Mouse (Mus musculus) layer of hippocampus, adult 11-12 months (tissue): ENCODE results near the gene Zfp689.
"Not testable (repeated sequence)": the region's sequence is repeated elsewhere in the genome, so short reads cannot be mapped to it uniquely, and the experiment has no call there.

Source experiments
- DNase-seq: peaks from one replicate; pipeline ENCODE4 v3.0.0; 2022; ENCODE audit warnings: low spot score

The Zfp689 gene

DNA sequence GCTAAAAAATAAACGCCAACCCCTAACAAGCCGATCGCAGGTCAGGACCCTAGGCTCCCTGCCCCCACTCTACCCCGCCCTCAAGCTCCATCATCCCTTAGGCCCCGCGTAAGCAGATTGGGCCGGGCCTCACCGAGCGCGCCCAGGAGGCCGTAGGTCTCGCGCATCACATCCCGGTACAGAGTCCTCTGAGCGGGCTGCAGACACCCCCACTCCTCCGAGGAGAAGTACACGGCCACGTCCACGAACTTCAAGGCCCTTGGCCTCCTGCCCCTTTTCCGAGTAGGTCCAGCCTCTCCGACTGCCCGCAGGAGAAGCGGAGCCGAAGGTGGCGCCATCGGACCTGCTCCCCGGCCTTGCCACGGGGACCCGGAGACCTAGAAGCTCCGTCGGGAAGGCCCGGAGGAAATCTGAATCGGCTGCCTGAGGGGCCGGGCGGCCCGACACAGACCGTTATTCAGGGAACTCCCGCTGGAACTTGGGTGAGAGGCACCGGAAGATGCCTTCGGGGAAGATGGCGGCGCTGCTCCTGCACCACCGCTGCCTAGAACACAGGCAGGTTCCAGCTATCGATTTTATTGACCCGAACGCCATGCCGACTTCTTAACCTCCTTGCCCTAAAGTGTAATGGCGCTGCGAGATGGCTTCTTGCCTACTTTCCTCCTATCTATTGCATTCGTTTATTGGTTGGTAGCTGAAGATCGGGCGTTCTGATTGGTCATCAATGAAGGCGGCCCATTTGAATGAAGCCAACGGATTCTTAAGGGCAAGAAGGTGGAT lies at the start of gene Zfp689:
Zfp689 (minus strand) TSS at position 638 of the 780 bp plus-strand sequence.
- DNase-seq: peak; percentile 97

DNA sequence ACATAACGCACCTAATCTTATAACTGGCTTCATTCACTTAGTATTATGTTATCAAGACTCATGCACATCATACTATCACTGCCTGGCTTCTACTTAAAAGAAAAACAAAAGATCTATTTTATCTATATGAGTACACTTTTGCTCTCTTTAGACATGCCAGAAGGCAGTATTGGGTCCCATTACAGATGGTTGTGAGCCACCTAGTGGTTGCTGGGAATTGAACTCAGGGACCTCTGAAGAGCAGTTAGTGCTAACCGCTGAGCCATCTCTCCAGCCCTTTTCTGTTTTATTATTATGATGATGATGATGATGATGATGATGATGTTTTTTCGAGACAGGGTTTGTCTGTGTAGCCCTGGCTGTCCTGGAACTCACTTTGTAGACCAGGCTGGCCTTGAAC lies 49.4 kb upstream of the Zfp689 start:
- DNase-seq: peak; percentile 53

DNA sequence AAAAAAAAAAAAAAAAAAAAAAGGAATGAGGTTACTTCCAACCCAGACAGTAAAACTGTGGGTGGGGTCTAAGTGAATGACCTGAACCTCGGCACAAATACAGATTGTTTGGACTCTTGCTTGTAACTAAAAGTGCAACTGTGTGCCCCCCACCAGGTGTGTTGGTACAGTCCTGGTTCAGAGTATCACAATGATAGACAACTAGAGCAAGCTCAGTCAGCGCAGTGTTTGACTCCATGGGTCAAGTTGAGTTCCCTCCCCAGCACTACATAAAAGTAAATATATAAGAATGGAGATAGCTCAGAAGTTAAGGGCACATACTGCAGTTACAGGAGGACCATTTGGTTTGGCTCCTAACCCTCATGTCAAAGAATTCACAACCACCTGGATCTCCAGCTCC lies 48.4 kb upstream of the Zfp689 start:
- DNase-seq: no peak

DNA sequence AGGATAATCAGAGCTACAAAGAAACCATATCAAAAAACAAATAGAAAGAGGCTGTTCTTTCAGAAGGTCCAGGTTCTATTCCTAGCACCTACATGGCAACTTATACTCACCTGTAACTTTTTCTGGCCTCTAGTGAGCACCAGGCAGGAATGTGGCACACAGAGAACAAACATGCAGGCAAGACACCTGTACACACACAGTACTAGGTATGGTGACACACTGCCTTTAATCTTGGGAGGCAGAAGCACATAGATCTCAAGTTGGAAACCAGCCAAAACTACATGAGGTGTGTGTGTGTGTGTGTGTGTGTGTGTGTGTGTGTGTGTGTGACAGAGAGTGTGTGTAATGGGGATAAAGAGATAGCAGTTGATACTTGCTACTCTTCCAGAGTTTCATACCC lies 45.7 kb upstream of the Zfp689 start:
- no peak for DNase-seq

DNA sequence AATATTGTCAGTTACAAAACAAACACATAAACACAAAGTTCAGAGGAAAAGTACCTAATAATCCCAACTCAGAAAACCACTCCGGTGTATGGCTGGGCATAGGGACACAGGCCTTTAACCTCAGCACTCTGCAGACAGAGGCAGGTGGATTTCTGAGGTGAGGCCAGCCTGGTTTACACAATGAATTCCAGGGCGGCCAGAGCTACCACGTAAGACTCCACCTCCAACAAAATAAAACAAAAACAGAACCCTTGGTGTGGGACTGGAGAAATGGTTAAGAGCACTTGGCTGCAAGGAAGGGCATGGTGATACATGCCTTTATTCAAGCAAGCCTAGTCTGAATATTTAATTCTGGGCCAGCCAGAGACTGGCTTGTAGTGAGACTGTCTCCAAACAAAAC lies 42.9 kb upstream of the Zfp689 start:
- DNase-seq: no peak

DNA sequence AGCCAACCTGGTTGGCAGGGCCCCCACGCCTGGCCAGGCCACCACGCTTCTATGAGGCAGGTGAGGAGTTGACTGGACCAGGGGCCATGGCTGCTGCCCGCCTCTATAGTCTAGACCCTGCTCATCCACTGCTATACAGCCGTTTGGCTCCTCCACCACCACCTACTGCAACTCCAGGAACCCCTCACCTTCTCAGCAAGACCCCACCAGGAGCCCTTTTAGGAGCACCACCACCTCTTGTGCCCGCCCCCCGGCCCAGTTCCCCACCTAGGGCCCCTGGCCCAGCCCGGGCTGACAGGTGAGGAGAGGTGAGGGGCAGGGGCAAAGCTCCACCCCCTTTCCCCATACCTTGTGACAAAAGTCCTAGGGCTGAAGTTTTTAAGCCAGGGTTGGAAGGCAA lies 41.0 kb upstream of the Zfp689 start:
- DNase-seq: no peak

DNA sequence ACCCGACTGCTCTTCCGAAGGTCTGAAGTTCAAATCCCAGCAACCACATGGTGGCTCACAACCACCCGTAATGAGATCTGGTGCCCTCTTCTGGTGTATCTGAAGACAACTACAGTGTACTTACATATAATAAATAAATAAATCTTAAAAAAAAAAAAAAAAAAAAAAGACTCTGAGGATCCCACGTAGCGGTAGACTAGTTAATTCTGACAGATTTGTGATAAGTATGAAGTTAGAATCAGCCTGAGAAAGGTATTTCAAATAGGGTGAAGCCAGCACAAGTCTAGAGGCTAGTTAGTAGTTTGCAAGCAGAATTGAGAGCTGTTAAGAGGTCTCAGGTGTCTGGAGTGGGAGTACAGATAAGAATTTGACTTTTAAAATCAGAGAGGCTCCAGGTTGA lies 39.4 kb upstream of the Zfp689 start:
- DNase-seq: not testable (repeated sequence)

DNA sequence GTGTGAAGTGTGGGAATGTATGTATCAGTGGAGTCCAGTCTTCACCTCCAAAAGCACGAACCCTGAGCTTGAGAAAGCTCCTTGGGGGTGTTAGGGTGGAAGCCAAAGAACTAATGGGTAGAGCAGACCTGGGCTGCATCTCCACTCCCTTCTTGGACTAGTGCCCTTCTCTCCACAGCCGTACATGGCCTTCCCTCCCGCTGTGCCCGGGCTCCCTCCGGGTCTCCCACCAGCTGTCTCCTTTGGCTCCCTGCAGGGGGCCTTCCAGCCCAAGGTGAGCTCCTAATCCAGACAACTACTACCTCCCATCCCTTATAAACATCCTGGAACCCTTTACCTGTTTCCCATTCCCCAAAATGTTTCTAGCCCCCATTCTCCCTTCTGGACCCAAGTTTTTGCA lies 36.5 kb upstream of the Zfp689 start:
- no peak for DNase-seq

DNA sequence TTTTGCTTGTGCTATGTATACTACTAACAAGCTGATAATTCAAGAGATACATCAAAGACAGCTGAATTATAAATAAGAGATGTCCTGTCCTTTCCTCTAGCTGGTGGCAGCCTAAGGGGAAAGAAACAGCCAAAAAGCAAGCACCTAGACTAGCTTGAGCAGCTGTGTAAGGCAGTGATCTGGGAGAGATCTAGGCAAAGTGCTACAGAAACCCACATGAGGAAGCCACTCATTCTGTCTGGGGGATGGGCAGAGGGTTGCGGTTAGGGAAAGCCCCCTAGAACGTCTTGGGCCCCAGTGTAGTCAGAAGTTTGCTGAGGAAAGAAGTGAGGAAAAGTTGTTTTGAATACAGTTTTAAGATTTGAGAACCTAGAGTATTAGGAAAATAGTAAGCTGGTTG lies 31.4 kb upstream of the Zfp689 start:
- no peak for DNase-seq

DNA sequence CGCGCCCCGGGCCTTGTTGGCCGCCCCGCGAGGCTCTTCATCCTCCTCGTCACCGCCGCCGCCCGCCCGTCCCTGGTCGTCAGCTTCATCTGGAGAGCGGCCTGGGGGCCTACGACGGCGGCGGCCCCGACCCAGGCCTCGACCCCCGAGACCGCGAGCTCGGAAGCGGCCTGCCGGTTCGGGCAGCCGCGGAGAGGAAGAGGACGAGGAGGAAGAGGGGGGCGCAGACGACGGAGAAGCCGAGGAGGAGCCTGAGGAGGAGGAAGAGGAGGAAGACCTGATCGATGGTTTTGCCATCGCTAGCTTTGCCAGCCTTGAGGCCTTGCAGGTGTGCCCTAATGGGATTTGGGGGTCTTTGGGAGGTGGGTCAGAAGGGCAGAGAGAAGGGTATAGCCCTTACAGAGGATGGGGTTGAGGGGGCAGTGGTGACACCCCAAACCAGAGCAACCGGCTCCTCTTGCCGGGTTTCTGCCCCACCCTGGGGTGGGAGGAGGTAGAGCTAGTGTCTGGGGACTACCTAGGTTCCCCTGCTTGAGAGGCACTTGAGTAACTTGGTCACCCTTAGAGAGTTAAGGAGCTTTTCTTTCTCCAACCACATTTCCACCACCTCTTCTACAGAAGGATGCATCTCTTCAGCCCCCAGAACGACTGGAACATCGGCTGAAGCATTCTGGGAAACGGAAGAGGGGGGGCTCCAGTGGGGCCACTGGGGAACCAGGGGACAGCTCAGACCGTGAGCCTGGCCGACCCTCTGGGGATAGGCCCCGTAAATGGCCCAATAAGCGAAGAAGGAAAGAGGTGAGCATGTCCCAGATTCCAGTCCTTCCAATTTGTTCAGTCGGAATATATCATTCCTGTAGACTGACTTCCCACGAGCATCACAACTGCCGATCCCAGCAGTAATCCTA lies 30.6 kb upstream of the Zfp689 start:
- no peak for DNase-seq

DNA sequence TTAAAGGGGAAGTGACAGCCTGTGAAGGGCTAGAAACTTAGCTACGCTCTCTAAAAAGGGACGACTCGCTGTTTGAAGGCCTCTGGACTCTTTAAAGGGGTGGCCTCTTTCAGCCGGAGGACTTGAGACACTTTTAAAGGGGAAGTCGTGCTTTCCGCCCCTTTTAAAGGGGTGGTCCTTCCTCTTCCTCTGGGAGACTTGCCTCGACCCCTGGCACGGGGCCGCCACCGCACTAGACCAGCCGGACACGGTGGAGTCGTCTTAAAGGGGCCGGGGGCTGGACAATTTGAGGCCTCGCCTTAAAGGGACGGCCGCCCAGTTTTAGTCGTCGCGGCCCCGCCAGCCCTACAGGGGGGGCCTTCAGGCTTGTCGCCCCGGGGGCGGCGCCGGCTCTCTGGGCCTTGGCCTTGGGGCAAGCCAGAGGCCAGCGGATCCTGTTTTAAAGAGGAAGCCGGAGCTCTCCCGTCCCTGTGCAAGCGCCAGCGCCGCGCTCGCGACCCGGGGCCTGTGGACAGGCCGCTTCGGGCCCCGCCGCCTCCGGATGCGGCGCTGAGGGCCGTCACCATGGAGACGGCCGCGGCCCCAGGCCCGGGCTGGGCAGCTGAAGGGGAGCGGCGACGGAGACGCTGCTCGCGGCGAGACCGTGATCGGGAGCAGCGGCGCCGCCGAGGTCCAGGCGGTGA lies 29.8 kb upstream of the Zfp689 start, which contains the start of gene Fbrs:
Fbrs (plus strand) TSS at position 565 of the 683 bp plus-strand sequence.
- peak; percentile 96 for DNase-seq

DNA sequence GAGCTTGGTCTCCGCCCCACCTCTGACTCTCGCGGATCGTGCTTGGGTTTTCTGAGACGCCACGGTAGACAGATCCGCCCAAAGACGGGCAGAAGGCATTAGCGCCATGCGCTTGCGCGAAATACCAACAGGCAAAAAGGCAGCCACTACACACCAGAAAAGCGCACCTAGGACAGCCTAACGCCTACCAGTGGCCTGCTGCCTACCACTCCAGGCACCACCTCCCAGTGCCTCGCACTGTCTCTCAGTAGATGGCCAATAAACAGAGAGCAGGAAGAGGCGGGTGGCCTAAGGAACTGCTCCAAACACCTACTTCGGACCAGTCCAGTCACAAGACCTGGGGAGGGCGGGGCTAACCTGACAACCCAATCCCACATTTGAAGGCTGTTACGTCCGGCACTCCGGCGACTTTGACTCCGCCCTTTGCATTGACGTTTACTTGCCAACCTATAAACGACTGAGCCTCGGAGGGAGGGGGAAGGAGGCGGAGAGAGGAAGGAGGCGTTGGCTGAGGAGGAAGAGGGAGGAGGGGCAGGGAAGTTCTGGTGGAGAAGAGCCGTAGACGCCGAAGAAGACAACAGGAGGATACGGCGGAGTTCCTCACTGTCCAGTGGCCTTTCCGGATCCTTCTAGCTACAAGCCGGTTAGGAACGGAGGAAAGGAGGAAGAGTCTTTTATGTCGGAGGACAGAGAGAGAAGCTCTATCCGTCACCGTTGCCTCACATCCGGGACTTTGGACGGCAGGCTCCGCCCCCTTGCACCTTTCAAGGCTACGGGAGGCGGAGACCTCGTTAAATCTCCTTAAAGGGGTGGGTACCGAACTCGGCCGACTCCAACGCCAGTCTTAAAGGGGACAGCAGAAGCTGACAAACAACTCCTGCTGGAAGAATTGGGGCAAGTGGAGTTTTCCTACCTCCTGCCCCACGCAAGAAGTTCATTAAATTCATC lies 29.0 kb upstream of the Zfp689 start:
- peak; percentile 100 for DNase-seq

DNA sequence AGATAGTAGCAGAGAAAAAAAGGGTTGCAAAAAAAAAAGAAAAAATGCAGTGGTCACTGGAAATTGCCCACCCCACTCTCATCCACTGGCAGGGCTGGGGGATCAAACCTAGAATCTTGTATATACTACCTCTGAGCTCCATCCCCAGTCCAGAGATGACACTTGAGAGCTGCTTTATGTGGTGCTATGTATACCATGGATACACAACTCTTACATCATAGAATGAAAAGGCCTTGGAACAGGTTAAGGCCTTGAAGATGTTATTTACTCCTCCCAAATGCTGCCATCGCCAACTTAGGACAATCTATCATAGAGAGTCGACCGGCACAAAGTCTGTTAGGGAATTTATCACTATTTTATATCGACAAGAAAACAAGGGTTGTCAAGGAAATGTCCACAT lies 27.9 kb upstream of the Zfp689 start:
- DNase-seq: no peak

DNA sequence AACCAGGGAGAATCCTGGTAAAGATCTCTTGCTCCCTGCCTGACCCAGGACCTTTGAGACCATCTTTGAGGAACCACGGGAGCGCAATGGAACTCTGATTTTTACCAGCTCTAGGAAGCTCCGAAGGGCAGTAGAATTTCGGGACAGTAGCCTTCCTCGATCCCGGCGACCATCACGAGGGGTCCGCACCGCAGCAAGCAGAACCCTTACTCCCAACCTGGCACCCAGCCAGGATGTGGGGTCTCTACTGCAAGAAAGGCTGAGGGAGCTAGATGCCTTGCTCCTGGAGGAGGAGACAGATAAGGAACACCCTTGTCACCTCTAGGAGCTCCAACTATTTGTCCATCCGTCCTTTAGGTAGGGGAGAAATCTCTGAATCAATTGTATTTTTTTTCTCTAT lies 27.4 kb upstream of the Zfp689 start:
- no peak for DNase-seq

DNA sequence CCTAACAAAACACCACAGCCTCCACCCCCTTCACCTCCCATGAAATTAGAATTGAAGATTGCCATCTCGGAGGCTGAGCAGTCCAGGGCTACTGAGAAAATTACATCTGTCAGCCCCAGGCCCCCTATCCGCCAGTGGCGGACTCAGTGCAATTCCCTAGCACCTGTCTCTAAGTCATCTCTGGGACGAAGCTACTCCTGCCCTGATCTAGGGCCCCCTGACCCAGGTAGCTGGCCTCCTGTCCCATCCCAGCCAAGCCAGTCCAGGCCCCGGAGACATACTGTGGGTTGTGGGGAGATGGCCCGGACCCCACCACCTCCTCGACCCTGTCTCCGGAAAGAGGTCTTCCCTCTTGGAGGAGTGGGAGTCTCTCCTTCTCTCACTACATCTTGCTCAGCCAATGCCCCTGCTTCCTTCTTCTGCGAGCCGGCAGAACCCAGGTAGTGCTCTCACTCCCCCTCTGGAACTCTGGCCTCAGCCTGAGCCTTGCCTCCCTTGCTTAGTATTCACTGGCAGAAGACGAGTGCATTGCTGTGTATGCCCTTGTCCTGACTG lies 26.3 kb upstream of the Zfp689 start:
- no peak for DNase-seq

DNA sequence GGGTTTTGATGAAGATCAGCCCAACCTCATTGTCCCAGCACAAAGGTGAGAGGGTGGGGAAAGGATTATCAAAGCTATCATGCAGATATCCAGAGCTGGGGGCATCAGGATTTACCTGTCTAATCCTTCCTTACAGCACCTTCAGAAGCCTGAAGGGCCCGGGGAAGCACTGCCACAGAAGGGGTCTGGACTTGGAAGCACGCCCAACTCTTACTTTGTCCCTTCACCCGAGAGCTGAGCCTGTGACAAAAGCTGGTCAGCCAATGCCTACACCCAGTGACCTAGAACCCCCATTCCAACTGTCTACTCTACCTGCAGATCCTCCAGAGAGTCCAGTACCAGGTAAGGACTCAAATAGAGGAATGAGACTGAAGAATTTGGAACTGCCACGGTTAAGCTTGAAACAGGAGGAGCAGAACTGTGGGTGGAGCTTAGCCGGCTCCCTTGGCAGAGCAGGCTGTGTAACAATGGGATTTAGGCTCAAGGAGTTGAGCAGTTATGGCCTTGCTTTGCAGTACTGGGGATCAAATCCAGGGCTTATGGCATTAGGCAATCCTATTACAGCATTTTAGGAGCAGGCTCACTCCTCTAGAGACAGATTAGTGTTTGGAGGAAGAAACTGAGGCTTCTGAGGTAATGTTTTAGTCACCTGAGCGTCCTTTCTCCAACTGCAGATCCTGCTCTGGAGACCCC lies 25.6 kb upstream of the Zfp689 start:
- no peak for DNase-seq

DNA sequence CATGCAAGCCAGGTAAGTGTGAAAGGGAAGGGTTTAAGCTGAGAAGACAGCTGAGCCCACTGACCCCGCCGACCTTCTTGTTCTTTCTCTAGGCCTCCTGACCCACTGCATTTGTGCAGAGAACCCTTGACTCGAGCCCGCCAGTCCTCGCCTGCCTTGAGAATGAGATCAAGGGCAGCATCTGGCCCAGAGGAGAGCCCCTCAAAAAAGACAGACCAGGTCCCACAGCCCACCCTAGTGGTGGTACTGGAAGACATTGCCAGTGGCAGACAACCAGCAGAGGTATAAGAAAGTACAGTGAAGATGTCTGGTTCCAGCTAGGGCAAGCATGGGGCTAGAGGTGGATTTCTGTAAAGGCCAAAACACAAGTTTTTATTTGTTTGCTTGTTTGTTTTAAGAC lies 24.7 kb upstream of the Zfp689 start:
- DNase-seq: no peak

DNA sequence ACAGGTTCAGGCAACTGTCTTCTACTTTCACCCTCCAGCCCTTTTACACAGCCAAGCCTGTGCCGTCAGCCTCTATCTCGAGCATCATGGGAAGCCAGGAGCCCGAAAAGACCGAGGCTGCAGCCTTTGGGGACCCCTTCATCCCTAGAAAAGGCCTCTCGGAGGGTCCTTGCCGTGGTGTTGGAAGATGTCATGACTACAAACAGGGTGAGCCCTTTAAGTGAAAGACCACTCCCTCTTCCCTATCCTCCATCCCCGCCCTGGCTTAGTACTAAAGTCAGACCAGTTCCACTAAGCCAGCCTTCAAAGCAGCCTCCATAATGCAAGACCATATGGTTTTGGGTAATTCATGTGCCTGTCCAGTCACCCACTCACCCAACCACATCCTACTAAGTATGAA lies 23.1 kb upstream of the Zfp689 start:
- DNase-seq: no peak

DNA sequence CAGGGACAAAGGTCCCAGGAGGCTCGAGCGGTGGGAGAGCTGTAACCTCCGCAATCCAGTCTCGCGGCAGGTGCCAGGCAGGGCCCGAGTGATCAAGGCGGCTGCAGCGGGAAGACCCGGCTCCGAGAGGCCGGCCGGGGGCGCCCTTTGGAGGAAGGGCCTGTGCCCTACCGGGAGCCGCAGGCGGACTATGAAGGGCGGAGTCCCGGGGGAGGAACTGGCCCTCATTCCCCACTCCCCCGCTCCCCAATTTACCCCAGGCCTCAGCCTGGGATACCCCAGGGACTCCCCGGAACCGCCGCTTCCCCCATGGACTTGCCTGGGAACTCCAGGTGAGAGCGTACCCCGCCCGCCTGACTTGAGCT lies 22.7 kb upstream of the Zfp689 start:
- DNase-seq: no peak
